Mouse (Mus musculus): ENCODE results near the gene Ing4.

Ing4 gene

DNA sequence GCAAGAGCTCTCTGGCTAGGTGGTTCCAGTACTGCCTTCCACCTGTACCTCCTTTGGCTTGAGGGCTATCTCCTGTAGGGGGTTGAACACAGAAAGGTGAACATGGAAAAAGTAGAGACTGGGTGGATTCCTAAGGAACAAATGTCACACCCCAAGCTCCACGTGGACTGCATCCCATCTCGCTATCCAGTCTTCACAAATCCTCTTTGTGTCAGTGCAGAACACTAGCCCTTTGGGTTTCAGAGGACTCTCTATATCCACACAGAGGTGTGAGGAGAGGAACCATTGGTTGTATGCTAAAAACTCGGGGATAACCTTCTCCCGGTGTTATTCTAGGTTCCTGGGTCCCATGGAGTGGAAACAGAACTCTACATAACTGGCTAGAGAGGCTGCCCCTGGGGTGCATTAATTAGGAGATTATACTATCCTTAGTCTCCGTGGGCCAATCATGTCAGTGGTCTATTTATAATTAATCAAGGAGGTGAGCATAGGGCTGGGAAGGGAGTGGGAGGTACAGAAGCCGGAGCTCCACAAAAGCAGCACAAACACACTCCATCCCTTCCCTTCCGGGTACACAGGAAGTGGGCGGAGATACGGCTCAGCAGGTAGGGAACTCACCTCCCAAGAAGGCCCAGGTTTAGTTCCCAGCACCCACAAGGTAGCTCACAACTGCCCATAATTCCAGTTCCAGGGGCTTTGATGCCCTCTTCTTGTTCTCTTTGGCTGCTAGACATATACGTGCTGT is 51.0 kb downstream of the Ing4 start:
- 0 out of 2 replicates have a peak, but pooled peaks have one; percentile 2 for ATAC-seq (ENCODE audit: low TSS enrichment)

DNA sequence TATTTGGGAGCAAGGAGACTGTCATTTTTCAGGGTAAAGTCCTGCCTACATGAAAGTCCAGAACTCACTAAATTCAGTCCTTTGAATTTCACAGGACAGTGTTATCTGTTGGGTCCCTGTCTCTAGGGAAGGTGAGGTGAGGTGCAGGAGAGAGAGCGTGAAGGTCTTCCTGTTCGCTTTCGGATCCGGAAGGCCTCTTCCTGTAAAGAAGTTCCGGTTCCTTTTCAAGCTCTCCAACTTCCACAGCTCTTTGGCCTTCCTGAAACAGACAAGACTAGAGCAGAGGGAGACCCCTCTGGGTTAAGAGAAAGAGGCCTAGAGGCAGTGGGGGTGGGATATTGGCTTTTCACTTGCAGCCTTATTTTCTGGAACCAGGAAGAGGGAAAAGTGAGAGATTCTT is 52.8 kb downstream of the Ing4 start:
- ATAC-seq (ENCODE audit: low TSS enrichment), result no peak

DNA sequence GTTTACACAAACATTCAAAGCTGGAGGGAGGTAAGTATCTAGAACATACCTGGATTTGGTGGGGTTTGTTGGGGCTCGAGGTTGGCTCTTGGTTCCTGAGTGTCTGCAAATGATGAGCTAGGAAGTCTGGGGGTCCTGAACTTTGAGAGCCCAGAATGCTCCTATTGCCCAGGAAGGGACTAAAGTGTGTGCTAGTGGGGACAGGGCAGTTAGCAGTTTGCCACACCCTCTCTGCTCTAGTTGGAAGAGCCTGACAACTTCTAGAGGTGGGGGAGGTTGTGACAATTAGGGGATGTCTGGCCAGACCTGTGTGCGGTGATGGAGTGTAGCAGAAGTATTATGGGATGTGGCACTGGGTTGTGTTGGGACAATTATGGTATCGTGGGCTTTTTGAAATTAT is 55.3 kb downstream of the Ing4 start:
- no peak for ATAC-seq (ENCODE audit: low TSS enrichment)

DNA sequence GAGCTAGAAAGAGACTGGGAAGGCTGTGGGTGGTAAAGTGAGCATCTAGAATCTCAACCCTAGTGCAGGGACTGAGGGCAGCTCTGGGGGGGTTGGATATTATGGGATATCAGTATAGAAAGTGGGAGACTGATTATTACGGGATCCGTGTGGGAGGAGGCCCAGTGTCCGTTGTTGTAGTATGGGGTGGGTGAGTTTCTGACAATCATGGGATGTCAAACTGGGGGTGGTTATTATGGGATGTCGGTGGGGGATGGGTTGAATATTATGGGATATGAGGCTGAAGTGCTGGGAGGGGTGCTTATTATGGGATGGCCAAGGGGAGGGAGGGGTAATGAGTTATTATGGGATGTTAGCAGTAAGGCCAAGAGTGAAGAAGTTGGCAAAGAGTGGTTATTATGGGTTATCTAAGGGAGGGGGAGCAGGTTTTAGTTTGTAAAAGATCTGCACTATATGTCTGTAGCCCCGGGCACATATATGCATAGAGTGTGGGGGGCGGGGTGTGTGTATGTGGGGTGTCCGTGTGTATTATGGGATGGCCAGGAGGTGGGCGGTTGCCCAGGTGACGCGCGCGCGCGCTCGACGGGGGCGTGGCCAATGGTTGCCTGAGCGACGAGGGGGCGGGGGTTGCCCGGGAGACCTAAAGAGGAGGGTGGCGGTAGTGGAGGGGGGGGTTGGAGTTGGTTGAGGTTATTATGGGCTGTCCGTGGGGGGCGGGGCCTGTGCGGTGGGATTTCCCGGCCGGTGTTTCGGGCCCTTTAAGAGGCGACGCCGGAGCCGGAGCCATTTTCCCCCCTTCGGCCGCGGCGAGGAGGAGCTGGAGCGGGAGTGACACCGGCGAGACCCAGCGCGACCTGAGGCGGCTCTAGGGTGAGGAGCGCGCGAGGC is 56.1 kb downstream of the Ing4 start, which contains the start of gene Chd4:
Chd4 (plus strand) TSS at position 591 of the 888 bp plus-strand sequence.
- peak; percentile 22 for ATAC-seq (ENCODE audit: low TSS enrichment)

DNA sequence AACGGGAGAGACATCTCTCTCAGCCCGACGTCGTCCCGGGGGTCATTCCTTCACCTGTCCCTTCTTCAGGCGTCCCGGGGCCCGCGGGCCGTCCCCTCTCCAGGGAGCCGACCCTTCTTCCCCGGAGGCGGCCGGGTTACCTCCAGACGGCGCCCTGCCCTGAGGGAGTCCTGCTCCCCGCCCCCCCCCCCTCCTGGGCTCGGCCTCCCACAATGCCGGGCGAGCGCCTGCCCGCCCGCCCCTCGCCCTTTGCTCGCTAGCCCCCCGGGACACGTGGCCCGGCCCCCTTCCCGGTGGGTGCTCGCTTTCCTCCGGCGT is 56.7 kb downstream of the Ing4 start:
- ATAC-seq (ENCODE audit: low TSS enrichment), result no peak

DNA sequence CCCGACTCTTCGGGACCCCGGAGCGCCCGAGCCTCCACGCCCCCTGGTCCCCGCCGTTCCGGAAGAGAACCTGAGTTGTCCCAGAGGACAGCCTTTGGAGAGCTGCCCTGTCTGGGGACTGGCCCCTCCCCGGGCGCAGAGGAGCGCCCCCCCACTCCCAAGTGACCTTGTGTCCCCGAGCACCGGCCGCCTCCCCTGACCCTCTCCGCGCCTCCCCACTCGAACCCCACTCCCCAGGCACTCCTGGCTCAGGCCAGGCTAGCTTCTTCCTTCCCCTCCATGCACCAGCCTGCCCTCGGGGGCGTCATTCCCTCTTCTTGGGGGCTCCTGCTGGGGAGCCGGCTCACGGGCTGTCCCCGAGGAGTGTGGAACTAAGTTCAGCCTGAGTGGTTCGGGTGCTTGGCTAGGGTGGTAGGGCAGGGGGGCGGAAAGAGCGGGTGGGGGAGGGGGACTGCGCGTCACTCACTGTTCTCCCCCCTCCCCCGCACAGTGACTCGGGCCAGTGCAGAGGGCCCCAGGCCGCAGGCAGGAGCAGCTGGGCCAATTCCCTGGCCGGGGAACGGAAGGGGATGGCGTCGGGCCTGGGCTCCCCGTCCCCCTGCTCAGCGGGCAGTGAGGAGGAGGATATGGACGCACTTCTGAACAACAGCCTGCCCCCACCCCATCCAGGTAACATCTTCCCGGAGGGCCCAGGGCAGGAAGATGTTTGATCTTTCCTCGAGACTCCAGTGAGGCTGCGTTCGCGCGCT is 57.2 kb downstream of the Ing4 start:
- no peak for ATAC-seq (ENCODE audit: low TSS enrichment)

DNA sequence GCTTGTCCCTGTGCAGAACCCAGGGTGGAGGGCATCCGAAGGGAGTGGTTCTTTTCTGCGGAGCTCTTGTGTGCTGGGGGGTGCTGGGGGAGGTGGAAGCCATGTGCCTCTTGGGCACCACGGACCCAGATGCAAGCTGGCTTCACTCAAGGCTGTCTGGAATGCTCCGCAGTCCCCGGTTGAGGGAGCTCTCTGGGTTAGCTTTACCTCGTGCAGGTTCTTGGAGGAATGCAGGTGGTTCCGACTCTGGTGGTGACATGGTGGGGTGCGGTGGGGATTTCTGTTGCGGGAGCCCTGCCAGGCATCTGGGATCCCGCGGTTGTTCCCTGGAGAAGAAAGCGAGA is 57.8 kb downstream of the Ing4 start:
- peak; percentile 20 for ATAC-seq (ENCODE audit: low TSS enrichment)

DNA sequence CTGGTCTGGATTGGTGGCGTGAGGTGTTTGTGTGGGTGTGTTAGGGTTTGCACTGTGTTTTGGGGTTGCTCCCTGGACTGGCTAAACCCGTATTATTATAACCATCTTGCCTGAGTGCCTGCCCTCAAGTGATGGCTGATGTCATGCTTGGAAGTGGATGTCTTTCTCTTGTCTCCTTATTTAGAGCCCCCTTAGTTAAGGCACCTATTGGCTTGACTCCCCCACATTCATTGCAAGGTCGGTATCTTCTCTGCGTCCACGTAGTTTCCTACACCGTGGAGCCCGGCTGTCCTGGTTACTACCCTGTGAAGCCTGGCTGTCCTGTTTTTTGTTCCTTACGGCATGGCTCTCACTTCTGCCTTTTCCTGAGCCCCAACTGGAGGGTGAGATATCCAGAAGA is 58.4 kb downstream of the Ing4 start:
- no peak for ATAC-seq (ENCODE audit: low TSS enrichment)

DNA sequence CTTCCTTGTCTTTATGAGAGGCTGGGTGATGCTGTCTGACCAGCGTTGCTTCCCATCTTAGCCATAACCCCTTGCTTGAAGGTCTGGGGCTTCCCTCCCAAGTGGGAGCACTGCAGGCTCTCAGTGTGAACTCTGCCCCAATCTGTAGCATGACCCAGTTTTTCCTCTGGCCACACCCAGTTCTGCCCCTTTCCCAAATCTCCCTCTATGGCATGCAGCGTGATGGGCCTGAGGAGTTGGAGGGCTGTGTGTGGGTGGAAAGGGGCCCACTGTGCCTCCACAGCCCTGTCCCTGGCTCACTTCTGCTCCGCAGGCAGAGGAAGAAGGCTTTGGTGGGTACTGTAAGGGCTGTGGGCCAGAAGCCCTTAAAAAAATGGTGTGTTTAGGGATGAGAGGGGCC is 59.0 kb downstream of the Ing4 start:
- ATAC-seq (ENCODE audit: low TSS enrichment), result no peak
